Mouse (Mus musculus): ENCODE measurements at regions not wholly inside any gene's neighbourhood (a gene's known extent, or its start where the extent isn't known, plus 50 kb on each side); places are given as distances from the start of the nearest gene placed in this dataset.
"Not testable (repeated sequence)": the region's sequence is repeated elsewhere in the genome, so short reads cannot be mapped to it uniquely, and the experiment has no call there.

DNA sequence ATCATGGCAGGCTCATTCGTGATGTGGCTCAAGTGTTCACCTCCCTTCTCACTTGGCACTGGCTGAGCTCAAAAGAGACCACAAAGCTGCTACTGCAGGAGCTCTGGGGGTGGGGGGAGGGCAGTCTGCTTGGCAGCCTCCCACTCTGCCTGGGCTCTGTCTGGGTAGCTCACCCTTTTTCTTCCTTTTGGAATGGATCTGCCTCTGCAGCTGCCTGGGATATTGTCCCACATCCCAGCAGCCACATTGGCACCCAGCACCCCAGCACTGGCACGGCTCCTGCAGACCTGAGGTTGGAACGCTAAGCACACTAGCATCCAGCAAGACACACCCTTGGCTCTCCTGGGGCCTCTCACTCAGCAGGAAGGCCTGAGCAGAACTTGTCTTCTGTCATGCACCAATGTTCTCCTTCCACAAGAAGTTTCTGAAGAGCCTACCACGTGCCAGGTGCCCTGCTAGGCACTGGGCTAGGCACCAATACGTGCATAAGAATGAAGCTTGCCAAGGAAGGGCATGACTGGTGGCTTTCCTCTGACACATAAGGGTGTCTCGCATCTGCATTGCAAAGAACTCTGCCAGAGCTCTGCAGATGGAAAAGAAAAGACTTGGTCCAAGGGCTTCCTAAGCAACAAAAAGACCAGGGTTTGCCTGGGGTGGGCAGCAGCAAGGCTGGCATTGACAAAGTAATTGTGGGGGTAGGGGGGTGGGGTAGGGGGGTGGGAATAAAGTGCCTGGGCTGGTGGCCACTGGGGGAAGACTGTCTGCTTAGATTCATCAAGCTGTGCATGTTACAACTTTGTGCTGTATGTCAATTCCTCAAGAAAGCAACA, 112.1 kb upstream of the Sipa1l1 start:
- not testable (repeated sequence) for DNase-seq (ENCODE audit: low spot score in 2 of 2)

DNA sequence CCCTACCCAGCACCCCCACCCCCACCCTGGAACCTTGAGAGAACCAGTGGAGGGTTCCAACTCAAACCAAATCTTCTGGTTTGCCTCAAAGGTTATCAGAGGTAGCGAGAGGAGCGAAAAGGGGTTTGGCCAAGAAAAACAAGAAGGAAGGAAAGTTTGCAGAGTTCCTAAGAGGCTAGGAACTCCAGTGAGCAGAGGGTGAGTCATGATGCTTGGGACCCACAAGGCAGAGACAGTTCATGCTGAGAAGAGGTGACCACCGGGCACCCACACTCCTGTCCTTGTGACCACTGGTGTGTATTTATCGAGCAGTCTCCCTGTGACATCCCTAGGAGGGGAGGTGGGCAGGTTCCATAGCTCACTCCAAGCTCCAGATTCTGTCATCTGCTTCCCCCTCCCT, 104.1 kb upstream of the Sipa1l1 start:
- no peak for DNase-seq (ENCODE audit: low spot score in 2 of 2)

DNA sequence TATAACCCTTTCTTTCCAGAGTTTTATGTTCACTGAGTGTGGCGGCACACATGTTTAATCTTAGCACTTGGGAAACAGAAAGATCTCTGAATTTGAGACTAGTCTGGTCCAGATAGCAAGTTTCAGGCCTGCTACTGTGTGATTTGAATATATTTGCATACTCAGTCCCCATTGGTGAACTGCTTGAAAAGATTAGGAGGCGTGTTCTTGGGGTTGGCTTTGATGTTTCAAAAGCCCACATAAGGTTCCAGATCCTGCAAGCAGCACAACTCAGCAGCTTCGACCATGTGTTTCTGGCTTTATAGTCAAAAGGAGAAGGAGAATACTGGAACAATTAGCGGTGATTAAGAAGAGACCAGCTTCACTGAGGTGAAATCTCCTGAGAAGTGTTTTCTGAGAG, 102.3 kb upstream of the Sipa1l1 start:
- no peak for DNase-seq (ENCODE audit: low spot score in 2 of 2)

DNA sequence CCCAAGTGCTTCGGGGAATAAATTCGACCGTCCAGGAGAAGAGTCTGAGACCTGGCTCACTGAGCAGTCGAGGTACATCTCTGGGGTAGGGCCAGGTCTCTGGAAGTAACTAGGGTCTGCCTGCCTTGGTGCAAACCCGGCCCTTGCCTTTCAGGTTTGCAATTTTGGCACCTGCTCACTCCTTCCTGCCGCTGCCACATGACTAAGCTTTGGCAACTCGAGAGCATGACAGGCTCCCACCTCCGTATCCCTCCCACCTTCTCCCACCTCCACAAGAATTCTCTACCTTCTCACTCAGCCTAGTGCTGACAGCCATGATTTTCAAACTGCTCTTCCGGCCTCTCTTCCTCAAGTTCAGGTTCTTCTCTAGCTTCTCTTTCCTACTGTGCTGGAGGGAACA, 99.5 kb upstream of the Sipa1l1 start:
- no peak for DNase-seq (ENCODE audit: low spot score in 2 of 2)

DNA sequence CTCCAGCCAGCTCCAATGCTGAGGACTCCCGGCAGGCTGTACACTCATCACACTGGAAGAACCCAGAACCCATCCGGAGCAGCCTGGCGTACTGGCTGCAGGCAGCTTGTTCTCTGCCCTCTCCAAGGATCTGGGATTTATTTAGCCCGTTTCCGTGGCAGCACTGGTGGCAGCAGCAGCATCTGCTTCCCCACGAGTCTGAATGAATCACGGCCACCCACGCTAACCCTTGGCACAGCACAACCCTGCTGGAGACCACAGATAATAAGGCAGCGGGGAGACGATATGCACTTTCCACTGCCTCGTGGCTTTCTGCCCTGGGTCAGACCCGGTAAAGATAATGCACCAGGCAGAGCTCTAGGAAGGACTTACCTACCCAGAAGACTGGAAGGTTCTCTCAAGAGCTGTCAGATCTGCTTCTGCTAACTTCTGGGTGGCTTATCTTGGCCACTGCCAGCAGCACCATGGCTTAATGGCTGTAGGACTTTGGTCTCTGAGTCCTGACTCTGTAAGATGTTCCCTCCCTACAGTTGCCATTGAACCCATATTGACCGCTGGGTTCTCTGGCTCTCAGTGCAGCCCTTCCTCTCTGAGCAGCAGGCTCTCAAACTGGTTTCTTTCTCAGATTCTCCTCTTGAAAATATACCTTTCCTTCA, 96.2 kb upstream of the Sipa1l1 start:
- DNase-seq (ENCODE audit: low spot score in 2 of 2), result peak; percentile 86 to 90

DNA sequence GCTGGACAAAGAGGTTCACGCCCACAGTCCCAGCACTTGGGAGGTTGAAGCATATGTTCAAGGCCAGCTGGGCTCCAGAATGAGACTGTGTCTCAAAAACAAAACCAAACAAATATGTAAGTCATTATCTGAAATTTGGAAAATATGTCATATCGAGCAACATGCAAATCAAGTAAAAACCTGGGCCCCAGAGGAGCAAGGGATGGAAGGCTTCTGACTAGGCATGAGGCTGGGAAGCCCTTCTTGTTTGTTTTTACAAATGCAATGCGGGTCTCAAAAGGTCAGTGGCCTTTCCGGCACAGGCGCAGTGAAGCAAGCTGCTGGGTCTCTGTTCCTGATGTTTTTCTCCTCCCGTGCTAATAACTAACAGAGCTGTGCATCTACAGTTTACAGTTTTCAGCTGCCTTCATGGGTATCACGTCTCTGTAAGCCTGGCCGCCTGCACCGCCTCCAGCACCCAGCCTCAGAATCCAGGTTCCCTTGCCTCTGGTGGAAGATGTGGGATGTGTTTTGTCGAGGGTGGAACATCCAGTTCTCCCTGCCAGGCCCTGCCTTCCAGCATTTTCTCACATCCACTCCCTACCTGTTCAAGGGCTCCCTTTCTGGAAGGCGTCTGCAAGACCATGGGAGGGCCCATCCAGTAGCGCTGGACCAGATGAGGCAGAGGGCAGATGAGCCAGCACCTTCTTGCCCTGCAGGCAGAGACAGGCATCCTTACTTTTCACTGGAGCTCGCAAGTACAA, 93.5 kb upstream of the Sipa1l1 start:
- peak; percentile 41 to 58 for DNase-seq (ENCODE audit: low spot score in 2 of 2)

DNA sequence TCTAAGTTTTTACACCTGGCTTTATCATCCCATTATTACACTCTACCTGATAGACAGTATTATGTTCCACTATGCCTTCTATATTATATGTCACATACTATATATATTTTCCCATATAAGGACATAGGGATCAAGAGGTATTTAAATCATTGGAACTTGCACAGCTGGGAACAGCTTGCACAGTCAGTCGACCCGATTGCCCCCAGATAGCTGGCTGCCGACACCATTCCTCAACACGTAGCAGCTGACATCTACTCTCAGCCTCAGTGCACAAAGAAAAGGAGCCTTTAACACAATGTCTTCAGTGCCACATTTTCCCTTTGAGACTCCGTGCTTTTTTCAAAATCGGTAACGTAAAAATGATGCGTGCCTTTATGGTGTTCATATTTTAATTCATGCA, 92.4 kb upstream of the Sipa1l1 start:
- DNase-seq (ENCODE audit: low spot score in 2 of 2), result no peak

DNA sequence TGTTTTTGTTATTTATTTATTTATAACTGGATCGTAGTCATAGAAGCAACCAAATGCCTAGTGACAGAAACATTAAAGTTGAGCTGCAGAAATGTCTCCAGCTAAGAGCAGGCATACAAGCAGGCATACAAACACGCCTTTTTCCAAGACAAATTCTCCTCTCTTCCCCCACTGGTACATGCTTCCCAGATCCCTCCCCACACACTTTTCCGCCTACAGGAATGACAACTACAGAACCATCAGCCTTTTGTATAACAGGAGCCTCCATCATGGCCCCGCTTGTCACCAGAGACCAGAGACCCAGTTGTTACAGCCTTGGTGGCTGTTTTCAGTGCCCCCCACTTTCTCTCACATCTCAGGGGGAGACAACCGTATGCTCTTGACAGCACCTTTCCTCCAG, 91.2 kb upstream of the Sipa1l1 start:
- peak in 1 of 2 experiments; percentile 29 for DNase-seq (ENCODE audit: low spot score in 2 of 2)

DNA sequence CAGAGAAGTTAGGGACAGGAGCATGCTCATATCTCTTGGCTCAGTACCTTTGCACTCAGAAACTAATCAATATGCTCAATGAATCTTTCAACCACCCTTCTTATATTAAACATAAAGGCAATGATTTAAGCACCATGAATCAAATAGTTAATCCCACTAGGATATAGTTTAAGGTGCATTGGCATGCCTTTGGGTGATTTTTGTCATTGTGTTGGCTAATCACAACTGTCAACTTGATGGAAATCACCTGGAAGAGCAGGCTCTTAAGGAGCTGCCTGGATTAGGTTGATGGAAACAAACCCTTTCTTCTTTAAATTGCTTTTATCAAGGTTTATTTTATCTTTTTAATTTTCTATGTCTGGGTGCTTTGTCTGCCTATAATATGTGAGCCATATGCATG, 90.4 kb upstream of the Sipa1l1 start:
- no peak for DNase-seq (ENCODE audit: low spot score in 2 of 2)

DNA sequence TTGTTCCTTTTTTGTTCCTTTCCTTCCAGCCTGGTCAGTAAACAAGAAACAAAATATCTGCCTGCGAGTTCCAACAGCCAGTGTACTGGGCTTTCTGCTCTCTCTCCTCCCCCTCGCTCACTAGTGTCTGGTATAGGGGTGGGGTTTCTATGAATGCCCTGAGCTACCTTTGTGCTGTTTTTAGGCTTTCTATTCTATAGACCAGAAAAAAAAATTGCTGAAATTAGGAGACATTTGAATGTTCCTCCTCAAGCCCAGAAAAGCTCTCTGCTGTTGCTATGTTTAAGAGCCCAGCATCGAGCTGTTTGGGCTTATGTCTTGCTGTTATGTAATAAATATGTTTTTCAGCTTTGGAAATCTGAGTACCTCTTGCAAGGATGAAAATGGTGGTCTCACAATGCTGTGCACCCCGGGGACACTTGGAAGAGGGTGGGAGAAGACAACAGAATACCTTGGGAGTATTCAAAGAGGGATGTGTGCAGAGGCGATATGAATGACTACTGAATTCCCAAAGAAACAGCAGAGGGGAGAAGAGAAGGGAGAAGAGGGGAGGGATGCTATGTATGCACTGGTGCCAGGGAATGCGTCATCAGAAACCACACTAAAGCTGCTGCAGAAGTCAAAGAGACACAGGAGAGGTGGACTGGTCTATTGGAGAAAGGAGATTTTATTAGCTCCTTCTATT, 88.8 kb upstream of the Sipa1l1 start:
- peak in 1 of 2 experiments; percentile 32 for DNase-seq (ENCODE audit: low spot score in 2 of 2)

DNA sequence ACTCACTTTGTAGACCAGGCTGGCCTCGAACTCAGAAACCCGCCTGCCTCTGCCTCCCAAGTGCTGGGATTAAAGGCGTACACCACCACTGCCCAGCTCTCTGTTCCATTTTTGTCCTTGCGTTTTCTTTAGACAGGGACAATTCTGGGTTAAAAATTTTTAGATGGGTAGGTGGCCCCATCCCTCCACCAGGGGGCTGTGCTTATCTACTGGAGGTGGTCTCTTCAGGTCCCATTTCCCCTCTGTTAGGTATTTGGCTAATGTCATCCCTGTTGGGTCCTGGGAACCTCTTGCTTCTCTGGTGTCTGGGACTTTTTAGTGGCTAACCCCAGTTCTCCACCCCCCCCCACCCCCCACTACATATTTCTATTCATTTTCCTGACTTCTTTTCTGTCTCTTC, 86.5 kb upstream of the Sipa1l1 start:
- DNase-seq (ENCODE audit: low spot score in 2 of 2), result not testable (repeated sequence)

DNA sequence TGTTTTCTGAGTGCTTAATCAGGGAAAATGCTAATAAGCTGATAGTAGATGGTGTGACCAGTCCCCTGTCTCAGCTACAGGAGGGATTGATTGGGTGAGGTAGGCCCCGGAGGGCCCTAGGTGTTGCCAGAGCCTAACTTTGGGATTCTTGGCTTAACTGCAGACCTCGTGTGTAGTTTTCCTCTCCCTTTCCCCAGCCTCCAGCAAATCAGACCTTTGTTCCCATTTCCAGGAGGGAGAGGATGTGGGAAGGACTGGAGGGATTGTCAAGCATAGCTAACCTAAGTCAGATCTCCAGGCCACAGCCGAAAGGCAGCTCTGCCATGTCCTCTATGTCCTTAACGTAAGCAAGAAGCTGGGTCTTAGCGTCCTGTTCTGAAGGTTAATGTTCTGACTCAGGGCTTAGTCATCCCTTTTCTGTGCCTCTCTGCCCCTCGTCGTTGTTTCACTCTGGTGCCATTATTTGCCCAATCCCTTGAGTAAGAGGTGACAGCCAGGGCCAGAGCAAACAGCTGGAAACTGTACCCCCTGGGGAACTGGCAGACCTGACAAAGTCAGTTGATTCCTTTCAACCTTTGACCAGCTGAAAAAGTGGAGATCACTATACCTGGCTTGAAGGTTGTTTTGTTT, 83.2 kb upstream of the Sipa1l1 start:
- no peak for DNase-seq (ENCODE audit: low spot score in 2 of 2)

DNA sequence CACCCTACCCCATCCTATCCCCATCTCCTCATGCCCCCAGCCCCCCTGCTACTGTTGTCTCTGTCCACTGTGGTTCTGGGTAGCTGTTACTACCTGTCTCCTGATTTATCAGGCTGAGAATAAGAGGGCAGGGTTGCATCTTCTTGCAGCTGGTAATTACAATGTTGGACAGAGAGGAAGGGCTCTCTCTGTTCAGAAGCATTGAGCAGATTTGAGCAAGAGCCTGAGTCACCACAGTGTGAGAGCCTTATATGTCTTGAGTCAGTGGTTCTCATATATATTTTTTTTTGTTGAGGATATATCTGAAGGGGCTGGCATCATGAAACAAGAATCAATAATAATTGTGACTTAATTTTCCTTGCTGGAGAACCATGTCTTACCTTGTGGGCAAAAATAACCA, 82.7 kb upstream of the Sipa1l1 start:
- DNase-seq (ENCODE audit: low spot score in 2 of 2), result no peak

DNA sequence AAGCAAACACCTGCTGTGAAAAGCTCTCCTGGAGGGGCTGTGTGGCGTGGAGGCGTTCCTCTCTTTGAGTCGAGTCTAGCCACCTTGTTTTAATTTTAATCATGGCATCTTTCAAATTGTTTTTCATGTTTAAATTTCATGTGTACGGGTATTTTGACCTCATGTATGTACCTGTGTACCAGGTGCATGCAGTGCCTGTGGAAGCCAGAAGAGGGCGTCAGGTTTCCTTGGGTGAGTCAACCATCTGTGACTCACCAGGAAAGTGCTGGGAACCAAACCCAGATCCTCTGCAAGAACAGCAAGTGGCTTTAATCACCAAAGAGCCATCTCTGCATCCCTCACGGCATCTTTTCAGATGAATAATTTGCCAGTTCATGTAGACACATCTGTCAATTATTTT, 79.8 kb upstream of the Sipa1l1 start:
- no peak for DNase-seq (ENCODE audit: low spot score in 2 of 2)

DNA sequence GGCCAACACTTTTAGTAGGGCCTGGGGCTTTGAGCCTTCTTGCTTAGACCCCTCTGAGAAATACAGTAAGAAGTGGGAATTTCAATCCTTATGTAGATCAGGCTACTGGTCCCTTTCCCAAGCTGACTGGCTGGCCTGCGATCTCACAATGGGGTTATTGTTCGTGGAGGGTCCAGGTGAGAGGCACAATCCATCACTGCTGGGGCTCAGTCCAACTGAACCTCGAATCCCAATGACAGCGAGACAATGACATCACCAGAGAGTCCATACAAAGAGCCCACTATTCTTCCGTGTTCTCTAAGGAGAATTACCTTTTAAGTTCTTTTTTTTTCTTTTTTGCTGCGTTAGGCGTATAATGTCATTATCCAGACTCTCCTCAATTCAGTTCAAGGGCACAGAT, 75.8 kb upstream of the Sipa1l1 start:
- DNase-seq (ENCODE audit: low spot score in 2 of 2), result no peak

DNA sequence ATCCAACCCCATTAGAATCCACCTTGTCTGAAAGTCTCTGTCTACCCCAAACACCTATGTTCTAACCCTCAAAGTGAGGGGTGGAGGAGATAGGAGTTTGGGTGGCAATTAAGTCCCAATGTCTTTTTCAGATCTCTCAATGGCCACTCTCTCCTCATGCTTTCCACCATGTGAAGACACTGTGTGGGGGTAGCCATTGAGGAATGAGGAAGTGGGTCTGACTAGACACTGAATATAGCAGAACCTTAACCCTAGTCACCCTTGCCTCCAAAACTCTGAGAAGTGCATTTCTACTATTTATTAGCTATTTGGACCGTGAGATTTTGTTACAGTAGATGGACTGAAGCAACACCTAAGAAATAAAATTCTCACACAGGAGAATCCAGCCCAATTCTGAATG, 73.7 kb upstream of the Sipa1l1 start:
- no peak for DNase-seq (ENCODE audit: low spot score in 2 of 2)

DNA sequence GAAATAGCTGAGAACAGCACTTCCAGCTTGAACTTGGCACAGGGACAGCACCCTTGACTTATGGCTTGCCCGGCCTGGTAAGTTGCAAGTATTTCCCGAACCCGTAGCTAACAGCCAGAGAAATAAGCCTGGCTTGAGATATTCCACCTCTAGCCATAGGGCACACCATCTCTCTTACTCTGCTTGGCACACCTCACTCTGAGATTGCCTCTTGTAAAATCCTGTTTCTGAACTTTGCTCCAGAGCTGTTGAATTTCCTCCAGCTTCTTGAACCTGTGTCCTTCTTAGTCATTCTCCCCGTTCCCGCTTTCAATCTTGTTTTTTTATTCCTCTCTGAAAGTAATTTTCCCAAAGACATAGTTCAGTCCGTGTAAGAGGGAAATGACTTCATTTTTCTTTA, 72.0 kb upstream of the Sipa1l1 start:
- DNase-seq (ENCODE audit: low spot score in 2 of 2), result no peak

DNA sequence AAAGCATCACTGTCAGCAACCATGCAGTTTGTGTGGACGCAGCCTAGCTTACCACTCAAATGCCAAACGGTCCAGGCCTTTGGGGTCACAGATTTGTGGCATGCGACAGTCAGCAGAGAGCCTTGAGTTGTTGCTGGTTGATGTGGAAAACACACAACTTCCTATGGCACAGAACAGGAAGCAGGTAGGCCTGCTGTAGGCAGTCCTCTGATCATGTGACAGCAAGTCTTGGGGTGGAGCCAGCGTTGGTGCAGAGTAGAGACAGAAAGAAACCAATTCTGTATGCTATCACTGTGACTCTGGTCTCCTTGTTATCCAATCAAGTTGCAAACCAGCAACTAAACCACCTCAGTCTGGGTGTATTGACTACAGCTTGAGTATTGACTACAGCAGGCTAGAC, 71.5 kb upstream of the Sipa1l1 start:
- no peak for DNase-seq (ENCODE audit: low spot score in 2 of 2)

DNA sequence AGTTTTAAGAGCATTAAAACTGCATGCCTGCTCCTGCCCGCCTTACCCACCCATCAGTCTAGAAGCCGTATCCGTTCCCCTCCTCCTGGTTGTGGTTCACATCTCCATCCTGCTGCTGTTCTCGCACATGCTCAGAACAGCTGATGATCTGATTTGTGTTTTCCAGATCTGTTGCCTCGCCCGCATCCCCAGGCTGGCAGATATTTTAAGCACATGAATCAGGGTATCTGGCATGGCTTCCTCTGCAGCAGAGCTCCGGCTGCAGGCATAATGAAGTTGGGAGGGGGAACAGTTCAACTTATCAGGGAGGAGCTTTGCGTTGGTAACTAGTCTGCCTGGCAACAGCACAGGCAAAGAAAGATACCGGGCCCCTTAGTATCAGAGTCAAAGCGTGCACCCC, 64.9 kb upstream of the Sipa1l1 start:
- DNase-seq (ENCODE audit: low spot score in 2 of 2), result peak; percentile 86 to 91

DNA sequence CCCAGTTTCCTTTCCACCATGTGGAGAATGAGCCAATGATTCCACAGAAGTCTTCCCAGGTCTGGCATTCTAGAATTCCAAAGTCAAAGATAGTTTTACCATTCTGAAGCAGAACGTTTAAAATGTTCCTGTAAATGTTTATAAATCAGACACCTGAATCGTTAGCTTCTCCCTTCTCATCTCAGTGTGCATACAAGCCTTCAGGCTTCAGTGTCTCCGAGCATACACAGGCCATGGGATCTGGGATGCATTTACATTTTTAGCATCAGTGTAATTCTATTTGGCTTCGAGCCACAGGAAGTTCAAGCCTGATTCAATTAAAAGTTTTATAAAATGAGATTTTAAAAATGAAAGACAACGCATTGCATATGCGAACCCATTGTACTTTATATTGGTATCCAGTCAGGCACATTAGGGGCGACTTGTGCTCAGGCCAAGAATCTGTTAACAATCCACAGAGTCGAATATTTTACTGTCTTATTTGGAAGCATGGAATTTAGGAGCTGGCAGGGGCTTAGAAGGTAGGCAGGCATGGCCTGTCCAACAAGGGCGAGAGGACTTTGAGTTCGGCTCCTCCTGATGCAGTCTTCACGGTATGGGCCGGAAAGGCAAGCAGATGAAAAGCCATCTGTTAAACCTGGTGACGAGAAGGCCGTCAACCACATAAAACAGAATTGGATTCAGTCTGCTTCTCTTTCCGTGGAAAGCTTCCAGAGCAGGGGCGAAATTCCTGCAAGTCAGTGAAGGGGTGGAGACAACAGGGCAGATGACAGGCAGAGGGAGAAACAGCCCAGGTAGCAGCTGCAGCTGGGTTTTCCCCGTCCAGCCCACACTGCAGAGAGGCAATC, 63.7 kb upstream of the Sipa1l1 start:
- DNase-seq (ENCODE audit: low spot score in 2 of 2), result peak; percentile 79 to 80

Measured in layer of hippocampus, adult 8-10 months (tissue).